Mouse (Mus musculus) cerebellum, postnatal 10 days (tissue): Measurements from ENCODE around the gene Adam19.

Experiments used
- DNase-seq, 2 experiments: peaks; one replicate each; pipeline ENCODE4 v3.0.0; 2021; ENCODE audit warnings: mixed read lengths in 2 of 2

Adam19 gene

GRCm38 (mm10) chr11:46073850-46074688 is 18.3 kb downstream of the Adam19 start:
- no peak for DNase-seq

- no peak for DNase-seq
These were observed 19.7 kb downstream of the Adam19 start for GRCm38 (mm10) chr11:46075507-46075906.

GRCm38 (mm10) chr11:46076442-46077158 is 20.8 kb downstream of the Adam19 start:
- DNase-seq: no peak

GRCm38 (mm10) chr11:46077304-46077703 is 21.5 kb downstream of the Adam19 start:
- no peak for DNase-seq

- no peak for DNase-seq
These were observed 22.1 kb downstream of the Adam19 start for GRCm38 (mm10) chr11:46077732-46078375.

- no peak for DNase-seq
These were observed 25.3 kb downstream of the Adam19 start for GRCm38 (mm10) chr11:46081075-46081474.

GRCm38 (mm10) chr11:46083405-46083804 is 27.6 kb downstream of the Adam19 start:
- DNase-seq: no peak

DNA sequence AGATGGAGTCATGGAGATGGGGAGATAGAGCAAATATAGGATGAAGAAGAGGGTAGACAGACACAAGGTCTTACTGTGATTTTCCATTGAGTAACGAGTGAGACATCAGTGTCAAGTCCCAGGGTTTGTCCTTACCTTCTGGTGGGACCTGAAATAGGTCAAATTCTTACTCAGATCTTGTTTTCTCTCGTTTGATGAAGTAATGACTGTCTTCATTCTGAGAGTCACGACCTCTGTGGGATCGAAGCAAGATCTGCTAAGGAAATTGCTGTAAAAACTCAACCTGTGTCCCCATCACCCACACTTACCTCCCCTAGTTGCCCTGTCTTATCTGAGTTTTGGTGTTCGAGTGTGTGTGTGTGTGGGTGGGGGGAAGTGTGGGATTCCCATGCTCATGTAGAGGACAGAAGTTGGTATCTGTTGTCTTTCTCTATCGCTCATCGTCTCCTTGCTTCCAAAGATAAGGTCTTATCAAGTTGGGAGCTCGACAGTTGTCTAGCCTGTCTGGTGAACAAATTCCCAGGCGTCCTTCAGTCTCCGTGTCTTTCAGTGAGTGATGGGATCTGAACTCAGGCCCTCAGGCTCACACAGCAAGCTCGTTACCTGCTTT is 28.1 kb downstream of the Adam19 start:
- no peak for DNase-seq

DNA sequence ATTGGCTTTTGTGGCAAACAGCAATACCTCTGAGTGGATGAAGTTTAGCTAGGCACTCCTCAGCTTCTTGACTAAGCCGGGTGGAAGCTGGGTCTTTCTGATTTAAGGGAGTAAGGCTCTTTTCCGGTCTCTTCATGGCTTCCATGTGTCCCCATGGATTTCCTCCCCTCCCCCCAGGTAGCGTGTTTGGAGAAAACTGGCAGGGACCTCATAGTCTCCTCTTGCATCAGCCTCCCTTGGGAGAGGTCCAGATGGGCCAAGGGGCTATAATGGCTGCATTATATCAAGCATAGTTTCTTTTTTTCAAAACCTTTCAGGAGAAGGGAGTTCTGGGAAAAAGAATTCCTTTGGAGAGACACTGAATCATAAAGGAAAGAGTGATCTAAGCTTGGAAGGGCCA is 28.8 kb downstream of the Adam19 start:
- DNase-seq: peak in 1 of 2 experiments; percentile 36

DNA sequence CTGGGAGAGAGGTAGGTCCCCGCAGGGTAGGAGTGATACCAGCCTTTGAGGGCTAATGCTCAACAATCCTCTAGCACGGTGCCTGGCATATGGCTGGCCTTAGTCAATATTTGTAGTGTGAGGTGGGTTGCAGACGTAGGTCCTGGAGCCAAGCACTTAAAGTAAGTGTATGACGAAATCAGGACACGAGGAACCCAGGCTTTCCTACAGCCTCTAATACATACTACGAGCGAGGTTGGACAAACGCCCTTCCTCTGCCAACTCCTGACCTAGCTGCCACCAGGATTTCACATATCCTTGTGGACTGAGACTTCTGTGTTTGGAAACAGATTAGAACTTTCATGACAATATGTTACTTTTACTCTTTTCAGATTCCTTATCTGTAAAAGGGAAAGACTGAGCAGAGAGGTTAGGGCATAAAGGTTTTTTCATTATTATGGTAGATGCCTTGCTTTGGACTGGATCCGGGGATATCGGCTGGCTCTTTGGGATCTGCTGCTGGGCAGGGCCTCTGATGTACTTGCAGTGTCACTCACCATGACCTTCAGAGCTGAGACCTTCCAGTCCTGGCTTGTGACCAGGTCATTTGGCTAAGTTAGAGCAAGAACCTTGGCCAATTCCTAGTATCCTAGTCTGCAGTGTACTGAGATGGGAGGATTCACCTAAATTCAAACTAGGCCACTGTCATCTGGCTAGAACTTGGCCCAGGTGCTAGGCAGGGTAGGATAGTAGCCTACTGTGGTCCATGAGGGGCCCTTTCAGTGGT is 29.8 kb downstream of the Adam19 start:
- no peak for DNase-seq

DNA sequence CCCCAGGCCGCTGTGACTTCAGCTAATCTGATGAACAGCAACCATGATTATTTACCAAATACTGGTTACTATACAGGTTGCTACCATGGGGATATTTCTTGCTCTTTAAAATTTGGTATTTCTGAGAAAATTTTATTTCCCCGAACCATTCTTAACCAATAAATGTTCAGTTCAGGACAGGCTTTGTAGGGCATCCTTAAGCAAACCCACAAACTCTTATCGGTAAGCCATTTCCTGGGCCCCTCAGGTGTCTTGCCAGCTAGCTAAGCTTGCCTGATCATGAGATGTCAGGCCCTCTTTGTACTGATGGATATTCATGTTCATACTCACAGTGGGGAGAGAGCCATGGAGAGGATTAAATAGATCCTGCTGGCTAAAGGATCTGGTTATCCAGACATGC is 30.7 kb downstream of the Adam19 start:
- no peak for DNase-seq

GRCm38 (mm10) chr11:46089081-46089713 is 33.4 kb downstream of the Adam19 start:
- no peak for DNase-seq

DNA sequence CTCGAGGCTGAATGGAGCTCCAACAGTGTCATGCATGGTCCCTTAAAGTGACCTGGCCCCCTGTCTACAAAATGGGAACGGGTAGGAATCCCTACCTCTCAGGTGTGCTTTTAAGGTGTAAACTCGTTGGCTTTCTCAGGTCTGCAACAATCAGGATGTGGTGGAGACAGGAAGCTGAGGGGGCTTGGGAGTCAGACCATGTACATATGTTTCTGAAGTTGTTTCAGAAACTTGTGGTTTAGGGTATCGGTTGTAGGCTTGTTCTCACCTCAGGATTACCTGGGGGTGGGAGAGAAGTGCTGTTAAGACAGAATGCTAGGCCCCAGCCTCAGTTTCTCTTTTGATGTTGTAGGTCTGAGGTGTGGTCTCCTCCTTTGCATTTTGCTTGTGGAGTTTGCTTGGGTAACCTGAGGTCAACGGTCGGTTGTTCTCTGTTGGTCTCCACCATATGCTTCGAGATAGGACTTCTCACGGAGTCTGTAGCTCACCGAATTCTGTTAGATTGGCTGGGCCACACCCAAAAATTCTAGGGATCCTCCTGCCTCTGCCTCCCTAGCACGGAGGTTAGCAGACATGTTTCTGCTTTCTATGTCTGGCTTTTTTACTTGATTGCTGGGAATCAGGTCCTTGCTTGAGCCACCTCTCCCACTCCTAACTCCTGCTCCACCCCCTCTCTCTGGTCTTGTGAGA is 34.4 kb downstream of the Adam19 start:
- DNase-seq: no peak

DNA sequence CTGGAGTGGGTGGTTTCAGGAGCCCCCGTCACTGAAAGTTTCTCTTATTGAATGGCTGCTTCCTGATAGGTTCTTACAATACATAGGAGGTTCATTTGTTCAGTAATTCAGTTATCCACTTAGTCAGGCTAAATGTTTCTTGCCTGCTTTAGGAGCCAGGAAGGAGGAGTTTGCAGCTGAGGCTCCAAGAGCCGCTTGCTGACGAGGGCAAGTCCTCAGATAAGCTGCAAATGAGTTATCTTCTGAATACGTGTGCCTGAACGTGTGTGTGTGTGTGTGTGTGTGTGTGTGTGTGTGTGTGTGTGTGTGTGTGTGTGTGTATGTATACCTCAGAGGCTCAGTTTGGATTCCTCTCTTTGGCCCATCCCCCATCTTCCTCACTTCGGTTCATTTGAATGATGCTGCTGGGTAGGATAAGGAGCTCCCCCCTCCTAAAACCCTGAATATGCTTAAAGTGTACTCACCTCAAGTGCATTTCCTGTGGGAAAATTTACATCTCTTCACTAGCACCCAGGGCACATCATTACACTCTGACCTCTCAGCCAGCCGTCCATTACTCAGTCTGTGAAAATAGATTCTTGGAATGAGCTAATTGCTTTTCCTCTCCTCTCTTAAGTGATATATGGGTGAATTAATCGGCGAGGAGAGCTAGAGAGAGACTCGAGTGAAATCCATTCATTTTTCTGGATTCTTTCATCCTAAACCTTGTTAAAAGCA is 35.3 kb downstream of the Adam19 start:
- DNase-seq: no peak

DNA sequence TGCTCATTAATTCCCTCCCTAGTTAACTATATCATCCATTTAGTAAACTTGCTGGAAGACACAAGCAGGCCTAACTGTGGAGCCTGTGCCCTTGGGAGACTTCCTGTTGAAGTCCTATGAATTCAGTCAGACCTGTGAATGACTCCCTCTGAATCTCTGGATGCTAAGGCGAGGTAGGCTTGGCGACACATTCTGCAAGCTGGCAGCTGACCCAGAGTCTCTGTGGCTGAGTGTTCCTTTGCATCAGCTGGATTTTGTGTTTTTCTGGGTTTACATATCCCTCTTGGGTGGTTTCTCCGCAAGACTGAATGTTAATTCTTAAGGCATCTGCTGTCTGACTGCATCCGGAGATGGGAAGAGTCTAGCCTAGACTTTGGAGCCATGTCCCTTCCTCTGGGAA is 36.3 kb downstream of the Adam19 start:
- peak; percentile 57 to 58 for DNase-seq

DNA sequence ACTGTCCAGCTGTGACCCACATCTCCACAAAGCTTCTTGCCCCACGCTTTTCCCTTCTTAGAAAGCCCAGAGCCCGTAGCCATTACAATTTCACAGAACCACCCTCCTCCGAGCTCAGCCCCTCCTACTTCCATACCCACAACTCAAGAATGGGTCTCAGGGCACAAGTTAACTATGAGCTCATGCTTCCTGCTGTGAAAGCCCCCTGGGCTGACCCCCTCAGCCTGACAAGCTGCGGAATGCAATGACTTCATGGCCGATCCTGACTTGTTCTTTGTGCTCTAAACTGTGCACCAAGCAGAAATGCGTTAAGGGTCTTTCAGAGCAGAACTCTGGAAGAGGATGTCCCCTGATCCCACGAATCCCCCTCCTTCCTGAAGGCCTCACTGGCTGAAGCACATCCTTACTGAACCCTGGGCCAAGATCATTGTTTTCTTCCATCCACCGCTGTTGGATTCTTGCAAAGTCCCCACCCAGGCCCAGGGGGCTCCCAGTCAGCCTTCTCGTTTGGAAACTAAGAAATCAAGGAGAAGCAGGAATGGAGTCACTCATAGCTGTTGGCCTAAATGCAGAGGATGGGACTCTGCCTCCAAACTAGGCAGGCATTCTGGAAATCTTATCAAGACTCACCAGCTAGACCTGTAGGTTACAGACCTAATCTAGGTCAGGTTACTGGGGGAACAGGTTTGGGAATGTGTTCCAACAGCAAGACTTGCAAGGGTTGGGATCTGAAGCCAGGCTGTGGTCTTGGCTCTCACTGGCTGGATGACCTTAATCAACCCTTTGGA is 39.9 kb downstream of the Adam19 start:
- peak; percentile 26 to 34 for DNase-seq

DNA sequence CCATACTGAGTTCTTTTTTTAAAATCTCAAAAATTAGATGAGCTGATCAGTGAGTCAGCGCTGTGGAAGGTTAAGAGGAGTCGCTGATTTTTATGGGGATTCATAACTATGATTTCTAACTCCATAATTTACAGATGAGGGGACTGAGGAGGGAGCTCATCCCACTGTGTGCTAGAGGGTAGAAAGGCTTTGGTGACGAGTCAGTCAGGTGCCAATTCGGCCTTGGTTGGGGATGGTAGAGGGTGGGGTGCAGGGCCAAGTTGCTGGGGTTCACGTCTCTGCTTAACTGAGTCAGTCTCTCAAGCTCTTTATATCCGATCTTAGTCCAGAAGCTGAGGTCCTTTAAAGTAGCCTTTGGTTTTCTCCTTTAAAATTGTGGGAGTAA is 40.5 kb downstream of the Adam19 start:
- no peak for DNase-seq

DNA sequence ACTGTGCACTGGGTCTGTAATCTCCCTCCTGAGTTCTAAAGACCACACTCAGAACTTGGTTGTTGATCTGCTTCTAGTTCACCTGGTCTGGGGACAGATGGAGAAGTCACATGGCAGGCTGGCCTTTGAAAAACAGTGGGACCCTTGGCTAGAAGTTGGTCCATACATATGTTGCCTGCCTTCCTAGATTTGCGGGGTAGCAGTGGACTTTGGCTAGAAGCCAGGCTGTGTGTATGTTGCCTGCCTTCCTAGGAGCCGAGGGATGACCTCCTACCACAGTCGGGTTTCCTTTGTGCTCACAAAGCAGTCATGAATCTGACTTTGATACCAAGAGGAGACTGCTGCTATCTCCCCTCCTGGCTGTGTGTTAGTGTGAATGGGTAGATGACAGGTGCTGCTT is 41.3 kb downstream of the Adam19 start:
- DNase-seq: peak; percentile 89 to 91

DNA sequence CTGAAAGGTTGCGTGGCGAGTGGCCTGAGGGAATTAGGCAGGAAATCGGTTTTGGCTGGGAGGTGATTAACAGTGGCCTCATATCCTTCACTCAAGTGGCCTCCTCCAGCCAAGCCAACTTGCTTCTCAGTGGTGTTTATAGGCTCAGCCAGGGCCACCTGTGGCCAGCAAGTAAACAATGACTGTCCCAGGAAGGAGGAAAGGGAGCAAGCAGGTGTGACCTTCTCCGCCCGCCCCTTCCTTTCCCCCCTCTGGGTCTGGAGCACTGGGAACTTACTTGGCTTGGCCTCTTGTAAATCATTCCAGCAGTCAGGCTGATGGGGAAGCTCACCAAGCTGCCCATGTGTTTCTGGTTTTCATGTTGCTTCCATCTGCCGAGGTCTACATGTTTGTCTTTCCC is 46.3 kb downstream of the Adam19 start:
- DNase-seq: peak; percentile 66 to 70

DNA sequence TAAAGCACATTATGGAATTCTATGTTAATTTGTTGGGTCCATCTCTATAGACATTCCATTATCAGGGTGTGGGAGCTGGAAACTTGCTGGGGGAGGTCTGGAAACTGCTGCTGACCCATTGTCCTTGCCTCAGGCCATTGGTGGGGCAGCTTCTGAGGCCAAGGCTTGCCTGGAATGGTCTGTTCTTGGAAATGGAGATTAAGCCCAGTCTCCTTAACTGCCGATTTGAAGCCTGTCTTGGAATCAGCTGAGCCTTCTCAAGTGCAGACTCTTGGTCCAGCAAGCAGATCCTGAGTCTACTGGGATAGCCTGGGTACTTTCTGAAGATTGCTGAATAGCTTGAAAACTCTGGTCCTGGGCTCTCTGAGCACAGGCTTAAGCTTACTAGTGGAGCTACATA is 51.3 kb downstream of the Adam19 start:
- no peak for DNase-seq
